Mouse (Mus musculus) right cerebral cortex, postnatal 36 days (tissue): ENCODE measurements around the gene Vmn1r233.

Source experiments
- DNase-seq, 2 experiments: peaks; one replicate each; pipeline ENCODE4 v3.0.0; 2022; ENCODE audit warnings: low spot score in 2 of 2, mixed read lengths in 1 of 2

Gene Vmn1r233

DNA sequence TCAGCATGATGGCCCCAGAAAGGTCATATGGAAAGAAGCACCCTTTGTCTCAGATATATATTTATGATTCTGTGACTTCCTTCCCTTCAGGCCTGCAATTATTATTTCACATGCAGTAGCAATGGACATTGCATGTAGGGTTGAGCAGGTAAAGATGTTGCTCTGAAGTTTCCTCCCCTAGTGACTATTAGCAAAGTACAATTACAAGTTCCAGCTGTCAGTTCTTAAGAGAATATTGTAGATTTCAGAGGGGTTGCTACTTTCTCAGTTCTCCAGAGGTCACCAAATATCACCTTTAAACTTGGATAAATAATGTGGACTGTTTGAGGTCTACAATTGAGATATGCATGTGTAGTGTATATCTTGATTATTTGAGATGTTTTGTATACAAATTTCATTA, at the start of gene Vmn1r233:
Vmn1r233 (minus strand) TSS at position 101 of the 400 bp plus-strand sequence.
- no peak for DNase-seq

DNA sequence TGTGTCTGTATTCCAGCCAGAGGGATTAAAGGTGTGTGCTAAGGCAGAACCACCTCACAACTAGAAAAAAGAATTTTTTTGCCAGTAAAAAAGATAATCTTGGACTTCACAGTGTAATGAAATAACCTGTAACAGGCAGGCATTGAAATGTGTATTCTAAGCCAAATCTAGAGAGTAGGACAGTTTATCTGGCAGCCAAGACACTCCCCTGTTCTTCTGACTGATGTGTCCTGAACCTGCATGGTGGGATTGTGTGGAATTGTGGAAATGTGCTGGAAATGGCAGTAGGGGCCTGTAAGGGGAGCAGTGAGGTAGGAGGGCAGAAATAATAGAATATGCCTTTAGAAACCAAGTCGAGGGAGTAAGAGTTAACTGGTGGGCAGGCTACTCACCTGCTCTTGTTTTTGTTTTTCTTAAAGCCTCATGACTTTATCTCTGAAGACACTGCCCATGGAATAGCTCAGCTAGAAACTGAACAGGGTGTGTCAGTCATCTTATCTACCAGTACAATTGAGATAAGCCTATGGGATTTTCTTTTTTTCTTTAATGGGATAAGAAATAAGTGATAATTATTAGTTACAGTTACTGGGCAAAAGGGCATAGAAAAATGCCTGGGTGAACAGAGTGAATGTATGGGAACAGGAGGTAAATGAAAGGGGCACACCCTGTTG, 22.3 kb upstream of the Vmn1r233 start:
- no peak for DNase-seq

DNA sequence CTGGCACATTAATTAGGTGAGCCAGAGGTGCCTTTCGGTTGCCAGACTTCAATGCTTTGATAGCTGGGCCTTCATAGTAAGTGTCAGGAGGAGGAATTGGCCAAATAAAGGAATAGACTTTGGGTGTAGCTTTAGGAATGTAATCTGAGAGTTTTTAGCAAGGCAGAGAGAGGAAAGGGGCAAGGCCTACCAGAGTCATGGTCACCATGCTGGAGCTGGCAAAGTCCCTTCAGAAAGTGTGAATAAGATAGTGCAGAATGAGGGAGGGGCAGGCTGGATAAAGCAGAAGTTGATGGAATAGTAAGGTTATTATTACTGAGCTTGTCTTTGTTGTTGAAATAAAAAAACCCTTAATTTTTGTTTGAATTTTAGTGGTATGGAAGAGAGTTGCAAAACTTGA, 13.5 kb upstream of the Vmn1r233 start:
- no peak for DNase-seq

DNA sequence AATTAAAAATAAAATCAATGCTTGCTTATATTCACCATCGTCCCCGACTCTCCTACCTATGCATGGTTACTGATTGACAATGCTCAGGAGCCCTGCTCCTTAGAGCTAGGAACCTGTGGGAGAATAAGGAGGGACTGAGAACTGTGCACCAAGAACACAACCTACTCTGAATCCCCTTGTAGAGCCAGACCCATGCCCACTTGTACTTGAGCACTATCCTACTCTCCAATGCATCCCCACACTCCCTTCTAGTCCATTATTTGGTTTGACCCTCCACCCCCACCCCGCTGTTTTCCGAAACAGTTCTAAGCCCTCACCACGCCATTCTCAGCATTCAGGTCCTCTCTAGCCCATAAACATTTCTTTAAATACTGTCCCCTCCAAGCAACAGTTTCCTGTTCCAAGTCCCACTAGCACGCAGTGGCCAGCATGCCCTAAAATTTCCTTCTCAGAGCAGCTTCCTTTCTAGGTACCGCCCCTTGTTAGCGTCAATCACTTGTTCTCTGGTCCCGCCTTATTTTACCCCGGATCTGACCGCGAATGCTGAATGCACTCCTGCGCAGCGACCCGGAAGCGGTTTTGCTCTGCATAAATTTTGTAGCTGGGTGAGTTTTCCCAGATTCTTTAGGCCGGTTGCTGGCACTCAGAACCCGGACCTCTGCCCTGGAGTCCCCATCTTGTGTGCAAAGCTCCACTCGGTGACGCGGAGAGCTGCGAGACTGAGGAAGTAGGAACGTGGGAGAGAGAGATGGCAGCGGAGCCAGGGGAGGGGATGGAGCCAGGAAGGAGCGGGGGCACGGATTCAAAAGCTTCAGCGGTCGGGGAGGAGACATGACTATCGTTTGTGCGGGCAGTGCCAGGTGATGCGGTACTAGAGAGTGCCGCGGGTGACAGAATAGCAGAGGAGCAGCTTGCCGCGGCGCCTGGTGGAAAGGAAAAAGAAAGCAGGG, 12.4 kb upstream of the Vmn1r233 start, which contains the start of gene Zfp160:
Zfp160 (plus strand) TSS at position 522 of the 950 bp plus-strand sequence.
- peak; percentile 86 to 93 for DNase-seq

DNA sequence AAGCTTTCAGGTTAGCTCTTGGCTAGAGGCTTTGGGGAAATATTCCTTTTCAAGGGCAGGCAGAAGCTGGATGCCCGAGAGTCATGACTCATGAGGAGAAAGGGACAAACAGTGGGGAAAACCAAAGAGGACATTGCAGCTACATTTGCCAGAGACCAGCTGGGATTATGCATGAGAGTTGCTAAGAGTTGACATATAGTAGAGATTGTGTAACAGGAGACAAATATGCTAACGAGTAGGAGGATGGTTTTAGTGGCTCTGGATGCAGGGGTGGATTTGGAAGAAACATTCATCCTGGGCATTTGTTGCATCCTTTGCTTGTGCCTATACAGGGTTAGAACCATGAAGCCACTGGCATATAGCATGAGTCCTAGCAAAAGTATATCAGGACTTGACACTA, 2.5 kb downstream of the Vmn1r233 start:
- peak; percentile 1 to 22 for DNase-seq

DNA sequence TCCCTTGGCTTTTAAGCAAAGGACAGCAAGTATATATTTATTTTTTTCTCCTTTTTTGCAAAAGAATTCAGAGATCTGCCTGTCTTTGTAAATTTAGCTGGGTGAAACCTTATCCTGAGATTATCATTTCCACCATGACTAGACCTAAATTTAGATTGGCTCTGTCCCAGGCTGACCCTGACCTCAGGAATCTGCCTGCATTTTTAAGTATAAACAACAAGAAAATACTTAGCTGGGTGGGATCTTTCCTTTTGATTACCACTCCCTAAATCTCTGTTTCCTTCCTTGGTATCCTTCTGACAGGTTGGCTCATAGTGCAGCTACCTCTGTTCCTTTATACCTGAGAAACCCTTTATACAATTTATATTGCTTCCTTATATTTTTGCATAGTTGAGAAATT, 29.6 kb downstream of the Vmn1r233 start:
- no peak for DNase-seq

DNA sequence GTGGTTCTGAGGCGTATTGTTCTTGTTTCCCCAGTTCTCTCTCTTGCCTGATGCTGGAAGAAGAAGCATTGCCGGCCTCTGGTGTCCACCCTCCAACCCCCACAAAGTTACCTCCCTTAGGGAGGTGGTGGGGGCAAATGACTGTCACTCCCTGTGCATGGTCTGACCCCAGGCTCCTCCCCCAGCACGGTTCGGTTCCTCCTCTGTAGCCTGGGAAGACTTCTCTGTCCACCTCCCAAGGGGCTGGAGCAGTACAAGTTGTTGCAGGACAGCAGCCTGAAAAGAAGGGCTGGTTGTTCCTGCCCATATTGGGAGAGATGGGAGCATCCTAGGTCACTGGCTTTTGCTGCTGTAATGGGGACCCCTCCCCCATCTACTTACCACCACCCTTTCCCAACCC, 30.8 kb downstream of the Vmn1r233 start:
- DNase-seq, result no peak

DNA sequence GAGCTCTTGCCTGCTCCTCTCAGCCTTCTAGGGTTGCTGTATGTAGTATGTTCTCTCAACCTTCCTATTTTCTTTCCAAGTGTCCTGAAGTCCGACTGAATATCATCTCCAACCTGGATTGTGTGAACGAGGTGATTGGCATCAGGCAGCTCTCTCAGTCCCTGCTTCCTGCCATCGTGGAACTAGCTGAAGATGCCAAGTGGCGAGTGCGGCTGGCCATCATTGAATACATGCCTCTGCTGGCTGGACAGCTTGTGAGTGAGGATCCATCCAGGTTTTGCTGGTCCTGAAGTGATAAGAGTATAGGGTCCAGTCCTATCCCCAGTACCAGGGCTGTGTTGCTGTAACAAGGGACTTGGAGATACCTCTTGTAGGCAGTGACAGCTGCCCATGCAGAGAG, 35.9 kb downstream of the Vmn1r233 start:
- no peak for DNase-seq

DNA sequence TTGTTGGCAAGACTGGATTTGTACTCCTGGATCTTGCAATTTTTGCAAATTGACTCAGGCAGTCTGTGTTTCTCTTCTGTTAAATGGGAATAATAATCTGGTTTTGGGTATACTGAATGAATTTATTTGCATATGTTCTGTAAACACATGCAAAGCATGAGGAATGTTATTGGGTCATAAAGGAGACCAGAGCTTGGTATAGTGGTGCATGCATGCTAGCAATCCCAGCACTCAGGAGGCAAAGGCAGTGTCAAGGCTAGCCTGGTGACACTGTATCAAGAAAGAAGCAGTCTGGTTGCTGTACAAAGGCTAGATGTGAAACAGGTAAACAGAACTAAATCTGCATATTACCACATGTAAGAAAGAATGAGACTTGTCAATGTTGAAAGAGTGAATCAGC, 49.6 kb downstream of the Vmn1r233 start:
- DNase-seq, result no peak

DNA sequence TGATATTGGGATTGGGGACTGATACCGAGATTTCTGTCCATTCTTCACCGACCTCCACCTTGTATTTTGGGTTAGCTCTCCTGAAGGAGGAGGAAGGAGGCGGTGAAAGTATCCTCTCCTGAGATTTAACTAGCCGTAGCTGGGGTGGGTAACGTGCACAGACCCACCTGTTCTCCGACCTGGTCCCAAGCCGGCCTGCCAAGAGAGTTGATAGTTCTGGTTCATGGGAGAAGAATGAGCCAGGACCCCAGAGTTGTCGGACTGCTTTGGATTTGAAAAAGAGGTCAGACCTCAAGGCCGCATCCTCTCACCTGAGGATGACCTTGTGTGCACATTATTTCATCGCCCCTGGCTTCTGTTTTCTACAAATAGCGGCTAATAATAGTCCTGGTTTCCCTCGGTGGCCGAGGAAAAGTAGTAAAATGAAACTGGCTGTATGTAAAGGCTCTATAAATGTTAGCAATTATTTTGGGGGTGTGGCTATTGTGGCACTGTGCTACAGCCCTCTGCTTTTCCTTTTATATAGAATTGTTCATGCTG, 50.2 kb downstream of the Vmn1r233 start:
- DNase-seq, result no peak

DNA sequence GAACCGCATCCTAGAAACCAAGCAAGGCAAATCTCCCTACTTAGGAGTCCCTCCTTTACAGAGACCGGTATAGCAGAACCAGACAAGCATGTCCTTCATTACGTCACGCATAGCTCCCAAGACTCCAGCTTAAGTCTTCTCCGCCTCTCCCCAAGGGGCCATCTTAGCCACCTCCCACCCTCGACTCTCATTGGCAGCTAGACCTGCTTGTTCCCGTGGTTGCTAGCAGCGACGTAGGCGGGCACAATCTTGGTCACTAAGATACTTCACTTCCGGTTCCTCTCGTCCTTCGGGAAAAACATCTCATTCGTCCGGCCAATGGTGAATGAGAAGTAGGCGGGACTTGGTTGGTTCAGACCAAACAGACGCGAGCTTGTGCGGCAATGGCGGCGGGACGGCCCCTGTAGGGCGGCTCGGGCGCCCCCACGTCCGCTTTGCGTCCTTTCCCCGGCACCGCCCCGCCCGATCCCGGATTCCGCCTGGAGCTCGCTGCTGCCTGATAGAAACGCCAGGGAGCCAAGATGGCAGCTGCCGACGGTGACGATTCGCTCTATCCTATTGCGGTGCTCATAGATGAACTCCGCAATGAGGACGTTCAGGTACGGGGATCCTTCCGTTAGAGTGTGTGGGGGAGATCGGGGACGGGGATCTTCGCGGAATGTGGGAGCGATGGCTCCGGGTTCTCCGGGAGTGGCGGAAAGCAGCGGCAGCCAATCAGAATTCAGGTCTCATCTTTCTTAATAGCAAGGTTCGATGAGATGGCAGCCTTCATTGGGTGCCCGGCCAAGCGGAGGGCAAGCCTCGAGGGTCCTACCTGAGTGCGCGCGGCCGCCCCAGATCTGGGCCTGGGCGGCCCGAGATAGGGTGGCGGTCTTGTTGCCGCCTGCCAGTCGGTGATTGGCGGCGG, 51.0 kb downstream of the Vmn1r233 start, which contains the start of gene Ppp2r1a:
Ppp2r1a (plus strand) TSS at position 327 of the 907 bp plus-strand sequence.
- DNase-seq, result peak; percentile 99 to 100

DNA sequence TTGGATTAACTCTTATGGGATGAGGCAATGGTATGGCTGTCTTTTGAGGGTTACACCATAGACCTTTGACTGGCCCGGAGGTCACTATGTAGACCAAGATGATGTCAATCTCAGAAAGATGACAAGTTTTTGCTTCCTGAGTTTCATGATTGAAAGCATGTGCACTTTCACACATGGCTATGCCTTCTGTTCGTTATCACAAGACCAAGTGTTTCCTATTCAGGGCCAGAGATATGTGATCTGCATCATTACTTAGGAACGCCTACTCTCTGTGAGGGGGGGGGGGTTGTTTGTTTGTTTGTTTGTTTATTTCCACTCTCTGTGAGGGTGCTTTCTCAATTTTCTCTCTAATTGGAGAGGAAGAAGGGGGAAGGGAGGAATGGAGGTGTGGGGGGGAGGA, 52.0 kb downstream of the Vmn1r233 start:
- no peak for DNase-seq
